Mouse (Mus musculus) kidney, postnatal 25 days (tissue): ENCODE measurements around the gene Pole3.
A peak's percentile ranks its signal among the peaks of the same experiment; 100 is the strongest.
"Not testable (repeated sequence)": the region's sequence is repeated elsewhere in the genome, so short reads cannot be mapped to it uniquely, and the experiment has no call there.

Experiments used
- DNase-seq, 2 experiments: peaks; one replicate each; pipeline ENCODE4 v3.0.0; 2021; ENCODE audit warnings: mixed read lengths in 2 of 2

Gene Pole3

DNA sequence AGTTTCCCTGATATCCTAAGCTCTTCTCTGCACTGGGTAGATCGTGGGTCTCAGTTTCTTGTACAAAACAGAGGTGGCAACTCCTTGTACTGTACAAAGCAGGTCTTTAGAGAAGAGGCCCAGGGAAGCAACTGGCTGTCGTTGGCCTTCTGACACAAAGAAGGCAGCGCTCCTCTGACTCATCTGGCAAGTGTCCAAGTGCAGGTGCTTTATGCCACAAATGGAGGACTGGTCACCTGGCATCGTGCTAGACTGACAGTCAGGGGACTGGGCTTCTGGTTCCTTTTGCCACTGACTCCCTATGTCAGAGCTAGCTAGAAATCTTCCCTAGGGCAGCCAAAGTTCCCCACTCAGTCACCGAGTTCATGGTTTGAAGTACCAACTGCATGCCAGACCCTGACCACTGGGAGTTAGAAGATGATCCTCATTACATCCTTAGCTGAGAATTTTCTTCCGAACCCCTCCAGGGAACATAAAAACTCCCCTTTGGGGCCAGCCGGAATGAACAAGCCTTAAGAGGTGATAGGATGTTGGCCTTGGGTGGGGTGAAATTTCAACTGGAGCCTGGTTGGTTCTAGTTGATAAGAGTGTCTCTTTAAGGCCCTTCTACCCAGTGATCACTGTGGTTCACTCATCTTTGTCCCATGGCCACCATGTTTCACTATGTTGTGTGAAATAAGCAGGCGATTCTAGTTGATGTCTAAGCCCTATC is 39.3 kb downstream of the Pole3 start:
- peak; percentile 20 to 51 for DNase-seq

DNA sequence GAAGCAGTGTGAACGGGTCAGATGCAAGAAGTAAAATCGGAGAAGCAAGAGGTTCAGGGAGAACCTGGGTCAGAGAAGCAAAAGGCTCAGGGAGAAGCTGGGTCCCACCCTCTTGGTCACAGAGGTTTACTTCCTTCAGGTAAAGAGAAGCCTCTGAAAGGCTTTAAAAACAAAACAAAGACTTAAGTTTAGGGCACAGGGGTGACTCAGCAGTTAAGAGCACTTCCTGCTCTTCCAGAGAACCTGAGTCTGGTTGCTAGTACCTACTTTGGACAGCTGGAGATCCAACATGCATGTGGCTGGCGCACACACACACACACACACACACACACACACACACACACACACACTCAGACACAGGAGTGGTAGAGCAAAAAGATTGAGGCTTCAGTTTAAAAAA is 39.9 kb downstream of the Pole3 start:
- DNase-seq = no peak

DNA sequence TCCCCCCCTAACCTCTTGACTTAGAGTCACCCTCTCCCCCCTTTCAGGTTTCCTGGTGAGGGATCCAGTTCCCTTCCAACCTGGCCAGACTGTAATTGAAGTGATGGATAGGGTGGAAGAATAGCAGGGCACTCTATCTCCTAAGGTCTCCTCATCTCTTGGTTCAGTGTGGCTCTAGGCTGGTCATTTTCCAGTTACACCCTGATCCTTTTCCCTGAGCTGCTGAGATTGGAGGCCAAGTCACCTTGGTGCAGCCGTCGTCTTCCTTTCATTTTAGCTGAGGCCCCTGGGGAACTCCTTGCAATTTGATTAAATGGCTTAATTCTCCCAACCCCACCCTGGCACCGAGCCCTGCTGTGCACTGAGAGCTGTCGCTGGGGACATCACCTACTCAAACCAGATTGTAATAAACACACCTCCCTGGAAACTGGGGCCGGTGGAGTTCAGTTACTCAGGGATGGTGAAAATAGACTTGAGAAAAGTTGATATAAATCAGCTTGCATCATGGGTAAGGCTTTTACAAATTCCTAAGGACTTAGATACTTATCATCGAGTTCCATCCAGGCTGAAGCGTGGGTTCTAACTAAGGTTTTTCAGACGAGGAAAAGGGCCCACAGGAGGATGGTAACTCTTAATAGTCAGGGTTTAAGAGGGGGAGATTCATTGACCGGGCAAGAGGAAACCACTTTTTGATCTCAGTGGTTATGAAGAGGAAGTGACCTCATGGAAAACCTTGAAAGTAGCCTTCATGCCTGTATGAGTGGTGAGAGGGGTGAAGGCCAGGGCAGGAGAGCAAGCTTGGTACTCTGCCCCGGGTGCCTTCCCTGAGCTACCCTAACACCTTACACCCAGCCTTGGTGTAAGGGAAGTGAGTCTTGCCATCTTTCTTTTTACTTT is 43.9 kb downstream of the Pole3 start:
- peak; percentile 56 to 60 for DNase-seq

DNA sequence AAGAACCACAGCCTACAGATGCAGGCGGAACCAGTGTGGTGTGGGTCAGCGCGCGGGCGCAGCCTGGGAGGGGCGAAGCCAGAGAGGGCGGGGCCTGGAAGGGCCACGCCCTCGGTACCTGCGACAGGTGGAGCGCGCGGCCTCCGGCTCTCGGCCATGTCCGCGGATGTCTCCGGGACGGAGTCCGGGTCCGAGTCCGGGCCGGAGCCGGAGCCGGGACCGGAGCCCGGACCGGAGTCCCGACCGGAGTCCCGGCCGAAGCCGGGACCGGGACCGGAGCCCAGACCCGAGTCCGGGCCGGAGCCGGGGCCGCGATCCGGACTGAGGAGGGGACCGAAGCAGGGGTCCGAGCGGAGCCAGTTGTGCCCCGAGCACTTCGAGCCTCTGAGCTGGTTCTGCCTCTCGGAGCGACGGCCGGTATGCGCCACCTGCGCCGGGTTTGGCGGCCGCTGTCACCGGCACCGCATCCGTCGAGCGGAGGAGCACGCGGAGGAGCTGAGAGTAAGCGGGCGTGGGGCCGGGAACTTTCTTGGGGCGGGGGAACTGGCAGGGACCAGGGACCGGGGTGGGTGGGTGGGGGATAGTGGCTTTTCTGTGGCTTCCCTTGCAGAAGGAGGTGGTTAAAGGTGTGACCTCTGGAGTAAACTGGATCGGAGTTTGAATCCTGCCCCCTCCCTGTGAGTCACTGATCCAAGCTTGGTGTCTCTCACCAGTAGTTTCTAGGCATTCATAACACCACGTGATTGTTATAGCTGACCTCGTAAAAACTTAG is 44.7 kb downstream of the Pole3 start, which contains the start of gene Bspry:
Gene Bspry (plus strand): TSS at position 117 of the 772 bp plus-strand sequence.
- DNase-seq = peak; percentile 75 to 89

DNA sequence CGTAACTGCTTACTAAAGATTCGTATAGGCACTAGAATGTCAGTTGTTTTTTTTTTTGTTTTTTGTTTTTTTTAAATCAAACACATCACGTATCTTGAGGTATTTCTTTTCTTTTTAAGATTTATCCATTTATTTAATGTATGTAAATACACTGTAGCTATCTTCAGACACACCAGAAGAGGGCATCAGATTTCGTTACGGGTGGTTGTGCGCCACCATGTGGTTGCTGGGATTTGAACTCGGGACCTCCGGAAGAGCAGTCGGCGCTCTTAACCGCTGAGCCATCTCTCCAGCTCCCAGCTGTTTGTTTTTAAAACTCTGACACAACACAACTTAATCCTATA is 45.3 kb downstream of the Pole3 start:
- DNase-seq = not testable (repeated sequence)

DNA sequence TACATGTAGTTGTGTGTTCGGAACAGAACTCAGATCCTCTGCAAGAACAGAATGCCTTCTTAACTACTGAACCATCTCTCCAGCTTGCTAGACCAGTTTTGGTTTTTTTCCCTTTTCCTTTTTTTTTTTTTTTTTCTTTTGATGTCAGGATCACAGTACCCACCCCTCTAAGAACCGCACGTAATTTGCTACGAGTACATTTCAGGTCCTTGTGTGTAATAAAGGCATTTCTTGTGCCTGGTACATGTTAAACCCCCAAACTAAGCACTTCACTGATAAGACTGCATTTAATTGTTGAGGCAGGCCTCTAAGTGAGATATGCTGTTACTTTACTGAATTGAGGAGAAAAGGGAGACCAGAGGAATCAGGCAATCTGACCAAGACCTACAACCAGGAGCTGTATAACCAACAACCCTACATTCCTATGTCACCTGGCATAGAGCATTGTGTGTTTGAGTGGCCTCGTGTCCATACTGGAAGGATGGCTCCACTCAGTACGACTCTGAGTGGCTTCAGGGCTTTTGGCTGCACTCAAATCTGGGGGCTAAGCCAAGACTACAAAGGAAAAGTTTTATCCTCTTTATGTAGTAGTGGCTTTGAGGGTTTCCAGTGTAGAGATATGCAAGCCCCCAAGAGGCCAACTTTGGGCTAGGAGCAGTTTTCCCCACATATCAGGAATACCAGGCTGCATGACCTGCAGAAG is 47.2 kb downstream of the Pole3 start:
- DNase-seq = no peak

DNA sequence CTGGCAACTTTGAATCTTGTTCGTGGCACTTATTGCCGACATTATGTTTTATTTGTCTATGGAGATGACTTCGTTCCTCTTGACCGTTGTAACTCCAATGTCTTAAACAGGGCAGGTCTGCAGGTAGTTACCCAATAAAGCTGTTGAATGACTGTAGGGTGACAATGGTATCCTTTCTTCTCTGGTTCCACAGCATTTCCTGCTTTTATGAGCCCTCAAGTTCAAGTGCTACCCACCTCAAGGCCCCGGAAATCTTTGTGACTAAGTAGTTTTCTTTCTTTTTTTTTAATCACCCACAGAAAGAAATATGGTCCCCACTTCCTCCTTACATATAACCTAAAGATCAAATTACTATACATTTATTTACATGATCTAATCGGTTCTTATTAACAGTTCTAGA is 49.1 kb downstream of the Pole3 start:
- DNase-seq = no peak

DNA sequence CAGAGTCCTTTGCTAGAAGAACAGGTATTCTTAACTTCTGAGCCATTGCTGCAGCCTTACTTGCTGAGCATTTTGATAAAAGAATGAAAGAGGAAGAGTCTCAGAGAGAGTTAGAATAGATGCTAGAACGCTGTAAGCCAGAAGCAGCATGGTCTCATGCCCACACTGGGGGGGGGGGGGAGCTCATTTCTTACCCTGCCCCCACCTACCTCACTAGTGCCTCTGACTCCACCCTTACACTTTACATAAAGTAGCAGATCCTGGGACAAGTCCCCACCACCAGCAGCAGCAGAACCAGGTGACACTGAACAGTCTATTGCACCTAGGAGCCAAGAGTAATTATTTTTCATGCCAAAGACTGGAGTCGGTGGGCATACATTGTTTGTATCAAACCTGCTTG is 49.7 kb downstream of the Pole3 start:
- no peak for DNase-seq
